Mouse (Mus musculus) WW6 (cell line): ENCODE data around the gene Bco2.

Source experiments
- DNase-seq: peaks from one replicate; pipeline ENCODE4 v3.0.0-alpha.2; 2013; ENCODE audit warnings: low read depth, low spot score

The Bco2 gene

GRCm38 (mm10) chr9:50515462-50515861 is 39.5 kb downstream of the Bco2 start:
- no peak for DNase-seq

GRCm38 (mm10) chr9:50507570-50507969 is 47.4 kb downstream of the Bco2 start:
- no peak for DNase-seq

GRCm38 (mm10) chr9:50505405-50505804 is 49.6 kb downstream of the Bco2 start:
- no peak for DNase-seq

- DNase-seq, result no peak
These were observed 52.0 kb downstream of the Bco2 start for GRCm38 (mm10) chr9:50502949-50503348.

- no peak for DNase-seq
These were observed 53.9 kb downstream of the Bco2 start for GRCm38 (mm10) chr9:50500974-50501501.

GRCm38 (mm10) chr9:50500467-50500973 is 54.5 kb downstream of the Bco2 start:
- DNase-seq, result no peak

- no peak for DNase-seq
These were observed 55.2 kb downstream of the Bco2 start for GRCm38 (mm10) chr9:50499781-50500180.

GRCm38 (mm10) chr9:50498815-50499214 is 56.2 kb downstream of the Bco2 start:
- DNase-seq, result no peak

- DNase-seq, result no peak
These were observed 57.4 kb downstream of the Bco2 start for GRCm38 (mm10) chr9:50497536-50497935.

GRCm38 (mm10) chr9:50497076-50497475 is 57.9 kb downstream of the Bco2 start:
- no peak for DNase-seq

GRCm38 (mm10) chr9:50496546-50496945 is 58.4 kb downstream of the Bco2 start:
- DNase-seq, result no peak

GRCm38 (mm10) chr9:50496151-50496505 is 58.9 kb downstream of the Bco2 start:
- DNase-seq, result no peak

- no peak for DNase-seq
These were observed 59.4 kb downstream of the Bco2 start for GRCm38 (mm10) chr9:50495405-50496150.

GRCm38 (mm10) chr9:50494311-50494710 is 60.7 kb downstream of the Bco2 start, which contains the start of gene Plet1:
Gene Plet1 (plus strand): TSS chr9:50494525.
- no peak for DNase-seq

GRCm38 (mm10) chr9:50493777-50494176 is 61.2 kb downstream of the Bco2 start:
- no peak for DNase-seq

- no peak for DNase-seq
These were observed 63.4 kb downstream of the Bco2 start for GRCm38 (mm10) chr9:50491531-50492045.

GRCm38 (mm10) chr9:50490836-50491235 is 64.1 kb downstream of the Bco2 start:
- no peak for DNase-seq

- DNase-seq, result no peak
These were observed 69.5 kb downstream of the Bco2 start for GRCm38 (mm10) chr9:50485521-50485920.
